Mouse (Mus musculus): ENCODE measurements around the gene Palm. TPM values are rescaled to one million over a fixed set of nuclear protein-coding genes. Genes with fewer than 3 reads are reported as not detected.

Gene Palm
- polyA plus RNA-seq, 1 experiment, result 34.2 TPM

- DNase-seq, result peak; percentile 77
- H3K4me1 ChIP-seq (ENCODE audit: control insufficient read depth, insufficient read depth, low read length), result peaks cover 8% of the 10 kb centered on the region
- 1% methylated on average over 5 of the region's 5 CpGs for WGBS
- TF ChIP-seq CTCF (IDR thresholded peaks at IDR 0.05; ENCODE audit: insufficient read depth, low read length), result peak; percentile 97
- no peak for TF ChIP-seq POLR2A (IDR thresholded peaks at IDR 0.05; ENCODE audit: borderline replicate concordance, extremely low read depth, low read depth, low read length)
- H3K4me3 ChIP-seq (replicated peaks; ENCODE audit: extremely low read depth, low read depth, low read length), result no peak overlapping the region
Observed at GRCm38 (mm10) chr10:79768400-79768799, 25.0 kb upstream of the Palm start.

- H3K4me3 ChIP-seq (replicated peaks; ENCODE audit: extremely low read depth, low read depth, low read length), result no peak overlapping the region
- WGBS, result 61% methylated on average over 4 of the region's 4 CpGs
- TF ChIP-seq POLR2A (IDR thresholded peaks at IDR 0.05; ENCODE audit: borderline replicate concordance, extremely low read depth, low read depth, low read length) (no peak), CTCF (IDR thresholded peaks at IDR 0.05; ENCODE audit: insufficient read depth, low read length) (no peak)
Observed at GRCm38 (mm10) chr10:79769329-79769728, 24.0 kb upstream of the Palm start.

DNA sequence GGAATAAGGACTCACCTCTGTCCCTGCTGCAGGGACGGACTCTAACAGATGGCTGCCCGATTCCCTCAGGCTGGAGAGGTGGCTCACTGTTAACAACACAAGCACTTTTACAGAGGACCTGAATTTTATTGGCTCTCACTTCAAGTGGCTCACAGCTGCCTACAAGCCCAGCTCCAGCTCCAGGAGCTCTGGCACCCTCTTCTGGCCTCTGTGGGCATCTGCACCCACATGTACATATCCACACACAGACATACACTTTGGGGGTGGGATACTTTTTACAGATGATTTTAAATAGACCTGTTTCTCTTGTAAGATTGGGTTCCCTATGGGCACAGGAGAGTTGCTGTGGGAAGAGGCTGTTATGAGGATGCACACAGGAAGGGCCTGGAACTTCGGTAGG lies 21.1 kb upstream of the Palm start:
- no peak overlapping the region for H3K4me3 ChIP-seq (replicated peaks; ENCODE audit: extremely low read depth, low read depth, low read length)
- WGBS, result 88% methylated on average over 3 of the region's 3 CpGs
- H3K4me1 ChIP-seq (ENCODE audit: control insufficient read depth, insufficient read depth, low read length), result peaks cover 2% of the 10 kb centered on the region; the same call in 1 of the 2 replicates
- TF ChIP-seq CTCF (IDR thresholded peaks at IDR 0.05; ENCODE audit: insufficient read depth, low read length) (no peak), POLR2A (IDR thresholded peaks at IDR 0.05; ENCODE audit: borderline replicate concordance, extremely low read depth, low read depth, low read length) (no peak)
- no peak for DNase-seq

More at GRCm38 (mm10) chr10:79769329-79769728, 24.0 kb upstream of the Palm start:
- no peak for DNase-seq
- H3K4me1 ChIP-seq (ENCODE audit: control insufficient read depth, insufficient read depth, low read length), result peaks cover 8% of the 10 kb centered on the region

- Histone ChIP-seq H3K4me3 (replicated peaks; ENCODE audit: extremely low read depth, low read depth, low read length) (no peak overlapping the region), H3K4me1 (ENCODE audit: control insufficient read depth, insufficient read depth, low read length) (no peaks in the 10 kb centered on the region)
- no peak for DNase-seq
- TF ChIP-seq POLR2A (IDR thresholded peaks at IDR 0.05; ENCODE audit: borderline replicate concordance, extremely low read depth, low read depth, low read length) (no peak), CTCF (IDR thresholded peaks at IDR 0.05; ENCODE audit: insufficient read depth, low read length) (no peak)
- WGBS, result 86% methylated on average over 2 of the region's 2 CpGs
Observed at GRCm38 (mm10) chr10:79773208-79773607, 20.2 kb upstream of the Palm start.

DNA sequence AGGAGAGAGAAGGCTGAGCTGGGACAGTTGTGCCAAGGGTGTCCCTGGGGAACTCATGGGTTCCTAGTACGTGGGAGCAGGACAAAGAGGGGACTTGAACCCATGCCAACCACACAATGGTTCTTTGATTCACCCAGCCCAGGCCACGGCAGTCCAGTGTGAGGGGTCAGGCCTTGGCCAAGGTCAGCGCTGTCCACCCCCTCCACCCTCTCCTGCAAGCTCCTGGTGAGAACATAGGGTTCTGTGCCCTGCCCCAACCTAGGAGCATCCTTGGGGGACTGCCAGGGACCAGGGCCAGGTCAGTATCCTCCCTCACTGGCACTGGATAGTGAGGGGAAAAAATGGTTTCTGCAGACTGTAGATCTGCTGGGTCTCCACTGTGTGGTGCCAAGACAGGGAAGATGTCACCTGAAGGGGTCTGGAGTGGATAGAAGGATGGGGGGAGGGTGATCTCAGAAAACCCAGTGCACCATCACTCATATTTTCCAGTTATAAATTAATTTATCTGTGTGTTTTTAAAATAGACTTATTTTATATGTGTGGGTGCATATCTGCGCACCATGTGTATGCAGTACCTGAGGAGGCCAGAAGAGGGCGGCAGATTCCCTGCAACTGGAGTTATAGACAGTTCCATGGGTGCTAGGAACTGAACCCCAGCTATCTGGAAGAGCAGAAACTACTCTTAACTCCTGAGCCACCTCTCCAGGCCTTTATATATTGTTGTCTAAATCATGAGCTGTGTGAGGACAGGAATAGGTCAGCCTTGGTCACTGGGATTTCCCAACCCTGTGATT lies 18.7 kb upstream of the Palm start:
- H3K4me3 ChIP-seq (replicated peaks; ENCODE audit: extremely low read depth, low read depth, low read length), result no peak overlapping the region
- WGBS, result 58% methylated on average over 5 of the region's 5 CpGs
- peaks cover under 1% of the 10 kb centered on the region; the same call in 1 of the 2 replicates for H3K4me1 ChIP-seq (ENCODE audit: control insufficient read depth, insufficient read depth, low read length)
- no peak for DNase-seq
- TF ChIP-seq CTCF (IDR thresholded peaks at IDR 0.05; ENCODE audit: insufficient read depth, low read length) (no peak), POLR2A (IDR thresholded peaks at IDR 0.05; ENCODE audit: borderline replicate concordance, extremely low read depth, low read depth, low read length) (no peak)

GRCm38 (mm10) chr10:79777103-79777531 lies 16.3 kb upstream of the Palm start, which contains the start of gene Fstl3:
Gene Fstl3 (plus strand): TSS chr10:79777272.
- DNase-seq, result peak; percentile 56
- TF ChIP-seq POLR2A (IDR thresholded peaks at IDR 0.05; ENCODE audit: borderline replicate concordance, extremely low read depth, low read depth, low read length), result no peak
- TF ChIP-seq CTCF (IDR thresholded peaks at IDR 0.05; ENCODE audit: insufficient read depth, low read length), result no peak
- Histone ChIP-seq H3K4me1 (ENCODE audit: control insufficient read depth, insufficient read depth, low read length) (peaks cover 9% of the 10 kb centered on the region), H3K4me3 (replicated peaks; ENCODE audit: extremely low read depth, low read depth, low read length) (peak within 1 kb of the TSS; percentile 61)
- WGBS, result 2% methylated on average over 39 of the region's 39 CpGs

- Histone ChIP-seq H3K4me1 (ENCODE audit: control insufficient read depth, insufficient read depth, low read length) (peaks cover 9% of the 10 kb centered on the region), H3K4me3 (replicated peaks; ENCODE audit: extremely low read depth, low read depth, low read length) (peak overlapping the region; percentile 35)
- DNase-seq, result peak; percentile 52
- 12% methylated on average over 15 of the region's 15 CpGs for WGBS
- TF ChIP-seq POLR2A (IDR thresholded peaks at IDR 0.05; ENCODE audit: borderline replicate concordance, extremely low read depth, low read depth, low read length) (no peak), CTCF (IDR thresholded peaks at IDR 0.05; ENCODE audit: insufficient read depth, low read length) (no peak)
Observed at GRCm38 (mm10) chr10:79778006-79778405, 15.4 kb upstream of the Palm start.

DNA sequence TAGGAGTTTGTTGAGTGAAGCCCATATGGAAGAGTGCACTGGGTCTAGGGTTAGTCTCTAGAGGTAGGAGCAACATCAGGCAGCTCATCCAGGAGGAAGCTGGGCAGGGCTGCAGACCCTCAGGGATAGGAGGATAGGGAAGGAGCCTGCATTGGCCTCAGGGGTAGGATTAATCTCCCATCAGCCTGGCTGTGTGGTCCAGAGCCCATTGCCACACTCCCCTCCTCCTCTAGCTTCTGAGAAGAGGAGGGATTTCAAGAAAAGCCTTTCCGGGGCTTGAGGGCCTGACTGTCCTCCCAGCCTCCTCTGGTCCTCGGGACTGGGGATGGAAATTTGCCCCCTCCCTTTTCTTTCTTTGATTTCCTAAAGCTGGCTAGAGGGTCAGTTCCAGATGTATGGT lies 14.2 kb upstream of the Palm start:
- Histone ChIP-seq H3K4me1 (ENCODE audit: control insufficient read depth, insufficient read depth, low read length) (peaks cover 9% of the 10 kb centered on the region), H3K4me3 (replicated peaks; ENCODE audit: extremely low read depth, low read depth, low read length) (no peak overlapping the region)
- DNase-seq, result no peak
- WGBS, result 26% methylated on average over 2 of the region's 2 CpGs
- TF ChIP-seq CTCF (IDR thresholded peaks at IDR 0.05; ENCODE audit: insufficient read depth, low read length) (no peak), POLR2A (IDR thresholded peaks at IDR 0.05; ENCODE audit: borderline replicate concordance, extremely low read depth, low read depth, low read length) (no peak)

GRCm38 (mm10) chr10:79779784-79780663 lies 13.3 kb upstream of the Palm start:
- Histone ChIP-seq H3K4me1 (ENCODE audit: control insufficient read depth, insufficient read depth, low read length) (peaks cover 9% of the 10 kb centered on the region), H3K4me3 (replicated peaks; ENCODE audit: extremely low read depth, low read depth, low read length) (peak overlapping the region; percentile 66)
- peak; percentile 27; the same call in 1 of the 2 replicates for TF ChIP-seq POLR2A (IDR thresholded peaks at IDR 0.05; ENCODE audit: borderline replicate concordance, extremely low read depth, low read depth, low read length)
- peak; percentile 65 for TF ChIP-seq CTCF (IDR thresholded peaks at IDR 0.05; ENCODE audit: insufficient read depth, low read length)
- WGBS, result 2% methylated on average over 52 of the region's 55 CpGs
- DNase-seq, result peak; percentile 99
